Mouse (Mus musculus) ovary, postnatal 14 days (tissue): ENCODE measurements around the gene Dars.
"Not testable (repeated sequence)": the region's sequence is repeated elsewhere in the genome, so short reads cannot be mapped to it uniquely, and the experiment has no call there.

ENCODE experiments used
- DNase-seq: peaks from one replicate; pipeline ENCODE4 v3.0.0; 2022; ENCODE audit warnings: low spot score

The Dars gene

DNA sequence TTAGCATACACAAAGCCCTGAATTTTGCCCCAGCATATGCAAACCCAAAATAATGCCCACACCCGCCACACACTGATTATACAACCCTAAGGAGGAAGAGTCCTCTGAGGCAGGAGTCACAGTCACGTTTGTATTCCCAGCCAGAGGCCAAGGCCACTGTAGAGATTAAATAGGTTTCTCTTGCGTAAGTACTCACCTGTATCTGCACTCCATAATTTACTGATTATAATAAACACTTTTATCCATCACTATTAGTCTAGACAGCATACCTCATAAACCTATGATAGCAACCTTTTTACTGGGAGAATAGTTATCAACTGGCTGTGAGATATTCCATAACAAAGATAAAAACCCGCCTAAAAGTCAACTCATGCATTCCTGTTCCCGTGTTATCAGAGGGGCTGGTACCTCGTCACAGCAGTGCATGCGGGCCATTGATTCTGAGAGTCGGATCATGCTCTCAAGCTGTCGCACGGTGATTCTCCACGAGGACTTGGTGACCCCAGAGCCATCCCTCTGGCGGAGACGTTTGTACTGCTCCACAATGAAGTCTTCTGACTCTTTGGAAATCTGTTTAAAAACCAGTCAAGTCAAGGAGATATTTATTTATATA, 79.4 kb downstream of the Dars start:
- DNase-seq: no peak

GRCm38 (mm10) chr1:128330313-128330712, 86.9 kb downstream of the Dars start:
- no peak for DNase-seq

DNA sequence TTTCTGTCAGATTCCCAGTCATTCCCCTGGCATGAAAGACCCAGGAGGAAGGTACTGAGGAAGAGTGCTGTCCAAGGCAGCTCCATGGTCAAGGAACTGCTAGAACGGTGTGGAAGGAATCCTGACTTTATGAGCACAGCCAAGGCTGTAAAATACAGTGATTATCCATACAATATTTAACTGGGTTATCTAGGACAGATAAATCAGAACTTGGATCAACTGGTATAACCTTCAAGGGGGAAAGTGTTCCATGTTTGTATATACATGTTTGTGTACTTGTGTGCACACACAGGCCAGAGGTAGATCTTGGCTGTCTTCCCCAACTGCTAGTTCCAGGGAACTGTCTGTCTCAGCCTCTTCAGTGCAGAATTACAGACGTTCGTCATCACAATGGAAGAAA, 89.0 kb downstream of the Dars start, which contains the start of gene Lct:
Gene Lct (minus strand): TSS at position 101 of the 400 bp plus-strand sequence.
- DNase-seq: no peak

- no peak for DNase-seq
These were observed 90.0 kb downstream of the Dars start for GRCm38 (mm10) chr1:128327165-128327564.

- DNase-seq: no peak
These were observed 92.4 kb downstream of the Dars start for GRCm38 (mm10) chr1:128324776-128325175.

DNA sequence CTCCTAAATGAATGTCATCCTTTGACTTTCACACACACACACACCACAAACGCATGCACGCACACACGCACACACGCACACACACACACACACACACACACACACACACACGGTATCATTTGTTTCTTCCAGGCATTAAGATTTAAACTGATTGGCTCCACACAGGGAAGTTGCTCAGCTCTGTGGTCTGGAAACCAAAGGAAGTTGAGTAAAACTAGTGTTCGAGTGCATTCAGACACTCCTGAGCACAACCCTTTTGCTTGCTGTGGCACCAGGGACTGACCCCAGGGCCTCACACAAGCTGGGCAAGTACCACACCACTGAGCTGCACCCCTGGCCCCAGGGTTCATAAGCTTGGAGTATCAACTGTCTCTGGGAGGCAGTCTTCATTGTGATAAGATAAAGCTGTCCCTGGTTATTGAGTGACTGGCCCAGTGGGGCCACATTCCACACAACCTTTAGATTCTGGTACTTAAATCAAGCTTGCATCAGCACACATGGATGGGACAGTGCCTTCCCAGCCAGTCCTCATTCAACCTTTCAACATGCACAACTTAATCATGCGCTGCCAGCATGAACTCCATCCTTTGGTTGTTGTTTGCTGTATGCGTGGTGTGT, 94.0 kb downstream of the Dars start:
- no peak for DNase-seq

DNA sequence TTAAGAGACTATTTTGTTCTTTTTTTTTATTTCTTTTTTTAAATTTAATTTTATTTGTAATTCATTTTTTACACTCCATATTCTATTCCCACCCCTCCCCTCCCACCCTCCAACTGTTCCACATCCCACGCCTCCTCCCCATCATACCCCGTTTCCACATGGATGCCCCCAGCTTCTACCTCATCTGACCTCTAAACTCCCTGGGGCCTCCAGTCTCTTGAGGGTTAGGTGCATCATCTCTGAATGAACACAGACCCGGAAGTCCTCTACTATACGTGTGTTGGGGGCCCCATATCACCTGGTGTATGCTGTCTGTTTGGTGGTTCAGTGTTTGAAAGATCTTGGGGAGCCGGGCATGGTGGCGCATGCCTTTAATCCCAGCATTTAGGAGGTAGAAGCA, 97.9 kb downstream of the Dars start:
- not testable (repeated sequence) for DNase-seq

DNA sequence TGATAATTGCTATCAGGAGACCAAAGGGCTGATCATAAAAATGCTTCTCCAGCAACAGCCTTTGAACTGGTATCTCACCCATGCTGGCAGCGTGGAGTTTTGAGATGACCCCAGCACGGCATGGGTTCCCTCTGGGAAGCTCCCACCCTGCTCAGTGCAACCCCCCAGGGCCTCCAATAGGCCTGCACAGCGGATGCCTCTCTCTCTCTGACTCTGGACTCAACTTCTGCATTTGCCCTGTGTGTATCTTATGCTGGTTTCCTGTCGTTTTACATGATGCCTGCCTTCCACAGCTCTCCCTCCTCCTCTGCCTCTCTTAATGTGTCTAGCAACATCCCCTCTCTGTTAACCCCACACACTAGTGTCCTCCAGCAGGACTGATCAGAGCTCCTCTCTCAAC, 102.5 kb downstream of the Dars start:
- no peak for DNase-seq
